Mouse (Mus musculus) heart, embryonic 11.5 days (tissue): ENCODE results near the gene Cplx3. TPM values are rescaled to one million over a fixed set of nuclear protein-coding genes. Genes with fewer than 3 reads are reported as not detected.

Experiments used
- ATAC-seq: fragments of 200-750 bp; cut with Nextera tagmentation; replicated peaks from 2 replicates; pipeline ENCODE4 v1.8.0; 2017; ENCODE audit warnings: moderate library complexity; ENCODE audit not compliant: insufficient number of reproducible peaks, low FRiP score, low TSS enrichment
- H3K27ac ChIP-seq: fragments of 300-500 bp; sonication (generic); 2 replicates; pipeline ENCODE4 v1.5.1; 2014; ENCODE audit warnings: mild to moderate bottlenecking, low read depth, low read length
- H3K27me3 ChIP-seq: fragments of 300-500 bp; sonication (generic); 2 replicates; pipeline ENCODE4 v1.6.1; 2014; ENCODE audit warnings: mild to moderate bottlenecking, low read length, mixed read lengths; ENCODE audit not compliant: control insufficient read depth, insufficient read depth
- H3K36me3 ChIP-seq: fragments of 300-500 bp; sonication (generic); 2 replicates; pipeline ENCODE4 v1.6.1; 2014; ENCODE audit warnings: mild to moderate bottlenecking, low read length, moderate library complexity, mixed read lengths; ENCODE audit not compliant: control insufficient read depth, insufficient read depth
- H3K4me1 ChIP-seq: fragments of 300-500 bp; sonication (generic); 2 replicates; pipeline ENCODE4 v1.6.1; 2014; ENCODE audit warnings: low read length; ENCODE audit not compliant: control insufficient read depth, insufficient read depth
- H3K4me2 ChIP-seq: fragments of 300-500 bp; sonication (generic); 2 replicates; pipeline ENCODE4 v1.6.1; 2014; ENCODE audit warnings: mild to moderate bottlenecking, moderate library complexity
- H3K4me3 ChIP-seq: fragments of 300-500 bp; sonication (generic); 2 replicates; pipeline ENCODE4 v1.5.1; 2014; ENCODE audit warnings: low read depth, low read length
- H3K9ac ChIP-seq: fragments of 300-500 bp; sonication (generic); 2 replicates; pipeline ENCODE4 v1.6.1; 2014; ENCODE audit warnings: mild to moderate bottlenecking, low read depth, low read length, moderate library complexity
- H3K9me3 ChIP-seq: fragments of 300-500 bp; sonication (generic); replicated peaks from 2 replicates; pipeline ENCODE4 v1.6.1; 2016; ENCODE audit warnings: low read length; ENCODE audit not compliant: control insufficient read depth
- WGBS: fragments of 180-500 bp; shearing (Covaris S2); extraction: QIAGEN DNeasy Blood & Tissue Kit; methylation state at CpG from one replicate; pipeline ENCODE4 v1.1.7; 2014; ENCODE audit not compliant: insufficient replicate concordance; 5-methylcytosine and 5-hydroxymethylcytosine counted together
- polyA plus RNA-seq: library from polyadenylated mRNA; unstranded; fragments of >200 nt; fragmentation: Nextera tagmentation; extraction: Ambion mirVana; gene quantifications from 2 replicates; pipeline ENCODE4 v1.2.1, GENCODE M21; 2014

The Cplx3 gene
- polyA plus RNA-seq, 1 experiment from 2014 or later, result not detected

DNA sequence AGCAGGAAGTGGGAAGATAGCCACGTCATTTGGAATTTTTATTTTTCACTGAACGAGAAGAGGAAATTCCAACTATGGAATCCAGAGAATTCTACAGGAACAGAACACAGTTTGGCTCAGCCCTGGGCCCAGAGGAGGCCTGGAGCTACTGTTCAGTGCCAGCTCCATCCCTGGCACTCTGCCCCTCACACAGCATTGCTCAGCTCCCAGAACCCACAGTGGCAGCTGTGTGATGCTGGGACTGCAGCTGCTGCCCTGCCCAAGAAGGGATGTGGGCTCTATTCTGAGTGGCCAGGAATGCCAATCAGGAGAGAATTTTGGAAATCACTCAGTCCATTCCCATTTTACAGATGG is 4.8 kb downstream of the Cplx3 start:
- ATAC-seq, result no peak
- H3K9ac ChIP-seq, result 0 out of 2 replicates have a peak overlapping the region, but pooled peaks have one; percentile 1
- no peaks in the 10 kb centered on the region for H3K9me3 ChIP-seq
- H3K36me3 ChIP-seq, result no peaks in the 10 kb centered on the region
- no peak overlapping the region for H3K4me3 ChIP-seq
- no peak overlapping the region for H3K4me2 ChIP-seq
- WGBS, result 21% methylated on average over 2 of the region's 2 CpGs
- peaks cover 44% of the 10 kb centered on the region for H3K4me1 ChIP-seq
- peaks cover 21% of the 10 kb centered on the region for H3K27me3 ChIP-seq
- H3K27ac ChIP-seq, result no peak overlapping the region

DNA sequence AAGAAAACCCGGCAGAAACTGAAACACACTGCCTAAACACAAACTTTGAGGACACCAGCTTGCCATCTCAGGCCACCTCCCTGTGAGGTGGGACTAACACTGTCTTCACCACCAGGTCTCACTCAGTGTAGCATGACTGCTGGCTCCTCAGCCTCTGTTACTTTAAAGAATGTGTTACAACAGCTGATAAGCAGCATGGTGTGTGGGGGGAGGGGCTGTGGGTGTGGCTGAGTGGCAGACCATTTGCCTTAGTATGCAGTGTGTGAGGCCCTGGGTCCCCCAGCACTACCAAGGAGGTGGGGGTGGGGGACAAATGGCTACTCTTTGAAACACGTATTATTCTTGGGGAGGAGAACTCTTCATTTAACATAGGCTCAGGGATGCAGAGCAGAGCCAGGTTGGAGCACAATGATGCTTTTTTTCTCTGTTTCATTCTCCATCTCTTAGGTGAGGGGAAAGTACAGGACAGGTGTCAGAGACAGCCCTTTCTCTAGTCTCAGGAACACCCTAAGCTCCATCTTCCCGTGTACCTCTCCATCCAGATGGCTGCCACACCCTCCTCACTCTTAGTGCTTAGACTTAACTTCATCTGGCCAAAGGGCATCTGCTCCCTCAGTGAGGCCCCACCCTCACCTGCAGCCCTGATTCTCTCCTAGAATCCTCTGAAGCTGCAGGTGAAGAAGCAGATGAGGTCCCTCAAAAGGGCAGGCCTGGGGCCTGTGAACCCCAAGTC is 5.3 kb downstream of the Cplx3 start:
- H3K4me1 ChIP-seq, result peaks cover 42% of the 10 kb centered on the region
- peaks cover 17% of the 10 kb centered on the region for H3K27me3 ChIP-seq
- no peaks in the 10 kb centered on the region for H3K36me3 ChIP-seq
- H3K9ac ChIP-seq, result 0 out of 2 replicates have a peak overlapping the region, but pooled peaks have one; percentile 1
- no peak overlapping the region for H3K4me3 ChIP-seq
- 3% methylated on average over 3 of the region's 3 CpGs for WGBS
- no peaks in the 10 kb centered on the region for H3K9me3 ChIP-seq
- ATAC-seq, result peak; percentile 49; the same call in 1 of the 2 replicates
- H3K27ac ChIP-seq, result no peak overlapping the region
- H3K4me2 ChIP-seq, result peak overlapping the region; percentile 22; the same call in 1 of the 2 replicates

DNA sequence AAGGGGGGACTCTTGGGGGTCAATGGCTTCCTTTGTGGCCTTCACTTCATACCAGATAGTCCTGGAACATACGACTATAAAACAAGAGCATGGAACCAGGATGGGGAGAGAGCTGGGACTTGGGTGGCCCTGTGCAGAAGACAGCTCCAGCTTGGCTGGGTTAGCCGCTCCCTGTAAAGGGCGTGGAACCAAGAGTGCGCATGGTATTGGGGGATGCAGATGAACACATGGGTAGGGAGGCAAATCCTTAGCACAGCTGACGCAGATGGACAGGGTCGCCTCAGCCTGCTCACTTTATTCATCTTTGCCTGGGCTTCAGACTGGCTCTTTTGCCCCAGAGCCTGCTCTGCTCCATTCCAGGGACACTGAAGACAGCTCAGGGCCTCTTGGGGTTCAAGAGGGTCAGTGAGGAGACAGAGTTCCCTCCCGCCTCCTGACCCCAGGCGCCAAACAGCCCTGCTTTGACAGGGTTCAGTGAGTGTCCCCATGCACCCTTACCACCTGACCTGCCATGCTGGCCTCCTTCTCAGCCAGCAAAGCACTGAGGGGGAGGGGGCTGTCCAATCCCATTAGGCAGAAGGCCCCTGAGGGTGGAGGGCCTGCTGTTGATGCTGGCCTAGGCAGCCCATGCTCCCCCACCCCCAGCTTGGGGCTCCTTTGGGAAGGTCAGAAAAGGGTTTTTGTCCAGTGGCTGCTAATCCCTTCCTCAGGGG is 7.1 kb downstream of the Cplx3 start:
- WGBS, result 48% methylated on average over 8 of the region's 8 CpGs
- no peak overlapping the region for H3K4me2 ChIP-seq
- ATAC-seq, result no peak

DNA sequence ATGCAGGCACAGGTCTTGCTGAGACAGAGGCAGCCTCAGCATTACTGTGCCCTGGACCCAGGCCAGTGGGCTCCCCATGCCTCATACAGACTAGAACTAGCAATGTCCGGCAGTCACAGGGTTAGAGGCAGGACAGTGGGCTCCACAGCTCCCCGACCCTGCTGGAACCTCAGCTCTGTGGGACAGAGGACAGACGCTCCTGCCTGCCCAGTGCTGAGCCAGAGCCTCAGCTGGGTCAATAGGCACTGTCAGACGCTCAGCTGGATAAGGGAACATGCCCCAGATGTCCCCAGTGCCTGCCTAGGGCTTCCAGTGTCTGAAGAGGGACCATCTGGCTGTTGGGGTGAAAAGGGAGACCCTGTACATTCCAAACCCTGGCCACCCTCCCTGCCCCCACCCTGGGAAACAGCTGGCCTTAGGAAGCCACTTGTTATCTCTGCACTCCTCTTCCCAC is 8.1 kb downstream of the Cplx3 start:
- no peaks in the 10 kb centered on the region for H3K9me3 ChIP-seq
- H3K4me3 ChIP-seq, result no peak overlapping the region
- no peak overlapping the region for H3K4me2 ChIP-seq
- no peak for ATAC-seq
- WGBS, result 10% methylated on average over 4 of the region's 4 CpGs
- 0 out of 2 replicates have a peak overlapping the region, but pooled peaks have one; percentile 52 for H3K9ac ChIP-seq
- H3K4me1 ChIP-seq, result peaks cover 50% of the 10 kb centered on the region
- H3K27me3 ChIP-seq, result no peaks in the 10 kb centered on the region
- no peak overlapping the region for H3K27ac ChIP-seq
- H3K36me3 ChIP-seq, result no peaks in the 10 kb centered on the region; the same call in 1 of the 2 replicates

More for the DNA sequence above, 7.1 kb downstream of the Cplx3 start:
- Histone ChIP-seq H3K9ac (peak overlapping the region; percentile 2; the same call in 1 of the 2 replicates), H3K36me3 (no peaks in the 10 kb centered on the region), H3K9me3 (no peaks in the 10 kb centered on the region), H3K27me3 (0 out of 2 replicates have a peak, but pooled peaks cover 1% of the 10 kb centered on the region), H3K4me3 (no peak overlapping the region), H3K4me1 (peaks cover 48% of the 10 kb centered on the region), H3K27ac (no peak overlapping the region)

DNA sequence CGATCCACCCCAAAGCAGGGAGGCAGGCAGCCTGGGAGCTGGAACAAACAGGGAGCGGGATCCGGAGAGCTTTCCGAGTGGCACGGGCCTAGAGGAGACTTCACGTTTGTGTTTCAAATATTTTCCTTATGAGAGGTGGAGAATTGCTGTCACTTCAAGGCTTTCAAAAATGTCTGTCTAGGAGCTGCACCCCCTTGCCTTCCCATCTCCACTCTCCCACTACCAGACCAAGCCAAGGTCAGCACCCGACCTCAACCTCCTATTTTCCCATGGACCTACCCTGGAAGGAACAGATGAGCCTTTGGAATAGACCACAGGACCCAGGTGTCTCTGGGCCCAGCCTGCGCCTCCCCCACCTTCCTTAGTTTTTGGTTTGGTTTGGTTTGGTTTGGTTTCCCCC is 8.8 kb downstream of the Cplx3 start:
- Histone ChIP-seq H3K27ac (no peak overlapping the region), H3K9me3 (no peaks in the 10 kb centered on the region), H3K4me3 (no peak overlapping the region), H3K36me3 (peaks cover 2% of the 10 kb centered on the region; the same call in 1 of the 2 replicates), H3K27me3 (no peaks in the 10 kb centered on the region), H3K4me1 (peaks cover 49% of the 10 kb centered on the region), H3K4me2 (no peak overlapping the region), H3K9ac (no peak overlapping the region)
- 71% methylated on average over 8 of the region's 8 CpGs for WGBS
- no peak for ATAC-seq

DNA sequence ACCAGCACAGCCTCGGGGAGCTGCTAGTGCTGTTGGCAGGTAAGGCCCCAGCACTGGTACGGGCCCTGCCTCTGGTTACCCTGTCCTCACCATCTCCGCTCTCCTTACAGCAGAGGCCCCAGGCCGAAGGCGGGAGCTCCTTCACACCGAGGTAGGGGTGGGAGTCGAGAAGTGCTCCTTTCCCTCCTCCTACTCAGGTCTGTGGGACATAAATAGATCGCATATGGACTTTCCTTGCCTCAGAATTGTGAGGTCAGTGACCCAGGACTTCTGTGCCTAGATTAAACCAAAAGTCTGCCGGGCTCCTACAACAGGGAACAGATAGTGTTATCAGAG is 11.9 kb downstream of the Cplx3 start:
- ATAC-seq, result no peak
- no peak overlapping the region for H3K9ac ChIP-seq
- H3K36me3 ChIP-seq, result peaks cover 2% of the 10 kb centered on the region
- no peaks in the 10 kb centered on the region for H3K27me3 ChIP-seq
- peaks cover 28% of the 10 kb centered on the region for H3K4me1 ChIP-seq
- H3K27ac ChIP-seq, result no peak overlapping the region
- H3K4me3 ChIP-seq, result no peak overlapping the region
- H3K9me3 ChIP-seq, result no peaks in the 10 kb centered on the region
- H3K4me2 ChIP-seq, result no peak overlapping the region
- WGBS, result 38% methylated on average over 9 of the region's 9 CpGs

DNA sequence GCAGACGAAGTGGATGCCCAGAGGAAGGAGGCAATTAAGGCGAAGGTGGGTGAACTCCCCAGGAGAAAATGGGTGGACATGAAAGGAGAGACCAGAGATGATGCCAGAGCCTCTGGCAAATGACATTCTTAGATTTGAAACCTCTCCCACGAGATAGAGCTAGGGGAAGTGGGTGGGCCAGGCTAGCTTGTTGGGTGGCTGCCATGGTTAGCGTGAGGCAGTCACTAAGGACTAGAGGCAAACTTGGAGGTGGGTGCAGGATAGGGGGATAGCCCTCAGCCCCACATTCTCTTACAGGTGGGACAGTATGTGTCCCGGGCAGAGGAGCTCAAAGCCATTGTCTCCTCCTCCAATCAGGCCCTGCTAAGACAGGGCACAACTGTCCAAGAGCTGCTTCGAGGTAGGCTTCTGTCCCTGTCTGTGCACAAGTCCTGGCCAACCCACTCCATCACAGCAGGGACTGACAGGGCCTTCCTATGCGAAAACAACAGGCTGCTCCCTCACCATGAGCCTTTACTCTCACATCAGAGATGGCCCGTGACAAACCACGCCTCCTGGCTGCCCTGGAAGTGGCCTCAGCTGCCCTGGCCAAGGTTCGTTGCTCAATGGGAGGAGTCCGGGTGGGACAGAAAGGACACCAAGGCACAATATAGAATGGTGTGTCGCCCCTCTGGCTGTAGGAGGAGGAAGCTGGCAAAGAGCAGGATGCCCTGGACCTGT is 12.5 kb downstream of the Cplx3 start:
- no peak for ATAC-seq
- H3K27ac ChIP-seq, result no peak overlapping the region
- H3K9me3 ChIP-seq, result no peaks in the 10 kb centered on the region
- no peak overlapping the region for H3K4me2 ChIP-seq
- H3K4me3 ChIP-seq, result no peak overlapping the region
- H3K36me3 ChIP-seq, result peaks cover 2% of the 10 kb centered on the region
- H3K27me3 ChIP-seq, result no peaks in the 10 kb centered on the region
- 48% methylated on average over 12 of the region's 12 CpGs for WGBS
- H3K4me1 ChIP-seq, result peaks cover 29% of the 10 kb centered on the region
- H3K9ac ChIP-seq, result no peak overlapping the region

DNA sequence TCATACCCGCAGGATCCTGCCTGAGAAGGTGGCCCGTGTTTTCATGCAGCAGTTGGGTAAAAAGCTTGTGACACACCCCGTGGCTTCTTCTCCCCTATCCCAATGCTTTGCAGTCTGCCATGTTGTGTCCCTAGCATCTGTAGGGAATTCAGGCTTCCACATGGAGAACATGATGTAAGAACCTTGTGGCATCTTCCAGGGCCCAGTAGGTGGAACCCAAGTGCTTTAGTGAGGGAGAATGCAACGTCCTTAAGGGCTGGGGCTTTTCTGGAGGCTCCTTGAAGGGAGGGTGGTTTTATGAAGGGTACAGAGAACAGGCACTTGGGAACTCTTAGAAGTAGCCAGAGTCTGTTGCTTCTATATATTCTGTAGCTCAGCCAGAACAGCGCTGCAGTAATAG is 15.4 kb downstream of the Cplx3 start:
- no peak for ATAC-seq
- peaks cover 22% of the 10 kb centered on the region; the same call in 1 of the 2 replicates for H3K4me1 ChIP-seq
- H3K9me3 ChIP-seq, result no peaks in the 10 kb centered on the region
- peak overlapping the region; percentile 74; the same call in 1 of the 2 replicates for H3K4me2 ChIP-seq
- H3K27ac ChIP-seq, result no peak overlapping the region
- peaks cover 2% of the 10 kb centered on the region for H3K36me3 ChIP-seq
- no peak overlapping the region; the same call in 1 of the 2 replicates for H3K4me3 ChIP-seq
- 36% methylated on average over 5 of the region's 5 CpGs for WGBS
- H3K27me3 ChIP-seq, result no peaks in the 10 kb centered on the region
- H3K9ac ChIP-seq, result no peak overlapping the region
